Mouse (Mus musculus): ENCODE measurements around the gene Ube2m.

Ube2m gene

GRCm38 (mm10) chr7:13033451-13034147, 4.5 kb downstream of the Ube2m start:
- no peak for DNase-seq (ENCODE audit: low read depth)

- DNase-seq (ENCODE audit: low read depth): no peak
Observed at GRCm38 (mm10) chr7:13032541-13032940, 5.5 kb downstream of the Ube2m start.

- DNase-seq (ENCODE audit: low read depth): no peak
Observed at GRCm38 (mm10) chr7:13031983-13032382, 6.1 kb downstream of the Ube2m start.

GRCm38 (mm10) chr7:13031069-13031468, 7.0 kb downstream of the Ube2m start:
- no peak for DNase-seq (ENCODE audit: low read depth)

GRCm38 (mm10) chr7:13028986-13029385, 9.1 kb downstream of the Ube2m start:
- DNase-seq (ENCODE audit: low read depth): no peak

GRCm38 (mm10) chr7:13025511-13026112, 12.5 kb downstream of the Ube2m start:
- no peak for DNase-seq (ENCODE audit: low read depth)

GRCm38 (mm10) chr7:13024805-13025204, 13.3 kb downstream of the Ube2m start:
- DNase-seq (ENCODE audit: low read depth): no peak

- peak; percentile 82 for DNase-seq (ENCODE audit: low read depth)
Observed at GRCm38 (mm10) chr7:13023928-13024731, 13.9 kb downstream of the Ube2m start.

GRCm38 (mm10) chr7:13022773-13023535, 15.1 kb downstream of the Ube2m start:
- peak; percentile 81 for DNase-seq (ENCODE audit: low read depth)

GRCm38 (mm10) chr7:13015217-13015616, 22.9 kb downstream of the Ube2m start:
- DNase-seq (ENCODE audit: low read depth): no peak

- no peak for DNase-seq (ENCODE audit: low read depth)
Observed at GRCm38 (mm10) chr7:13014275-13014839, 23.7 kb downstream of the Ube2m start.

GRCm38 (mm10) chr7:13013671-13014070, 24.4 kb downstream of the Ube2m start:
- DNase-seq (ENCODE audit: low read depth): no peak

- DNase-seq (ENCODE audit: low read depth): no peak
Observed at GRCm38 (mm10) chr7:13010005-13010908, 27.8 kb downstream of the Ube2m start, which contains the start of gene Zbtb45. Gene Zbtb45 (minus strand): TSS chr7:13010034.

- peak; percentile 89 for DNase-seq (ENCODE audit: low read depth)
Observed at GRCm38 (mm10) chr7:13009143-13010004, 28.7 kb downstream of the Ube2m start.

GRCm38 (mm10) chr7:13007341-13008092, 30.6 kb downstream of the Ube2m start:
- no peak for DNase-seq (ENCODE audit: low read depth)

GRCm38 (mm10) chr7:13006531-13006930, 31.5 kb downstream of the Ube2m start:
- no peak for DNase-seq (ENCODE audit: low read depth)

- DNase-seq (ENCODE audit: low read depth): no peak
Observed at GRCm38 (mm10) chr7:13006011-13006410, 32.1 kb downstream of the Ube2m start.

- no peak for DNase-seq (ENCODE audit: low read depth)
Observed at GRCm38 (mm10) chr7:13003380-13003779, 34.7 kb downstream of the Ube2m start.

- no peak for DNase-seq (ENCODE audit: low read depth)
Observed at GRCm38 (mm10) chr7:13001584-13001983, 36.5 kb downstream of the Ube2m start.
